Mouse (Mus musculus) heart, embryonic 14.5 days (tissue): ENCODE results near the gene Gata3. TPM values are rescaled to one million over a fixed set of nuclear protein-coding genes. Genes with fewer than 3 reads are reported as not detected.

ENCODE experiments used
- ATAC-seq: fragments of 200-750 bp; cut with Nextera tagmentation; 2 replicates; pipeline ENCODE4 v1.8.0; 2017; ENCODE audit warnings: low read depth, moderate TSS enrichment; ENCODE audit not compliant: insufficient number of reproducible peaks, insufficient read depth, low FRiP score
- H3K27ac ChIP-seq, 2 experiments: fragments of 200-500 bp in 1 of 2; fragments of 300-500 bp in 1 of 2; sonication (generic) in 1 of 2; replicated peaks in 1 of 2; 2 replicates each; pipeline ENCODE4 v1.5.1; 2012 to 2014; ENCODE audit warnings: low read depth in 2 of 2, low read length in 2 of 2, control low read depth in 1 of 2, mild to moderate bottlenecking in 1 of 2, mixed read lengths in 1 of 2; ENCODE audit not compliant: control insufficient read depth in 1 of 2, insufficient read depth in 1 of 2
- H3K27me3 ChIP-seq: fragments of 300-500 bp; sonication (generic); 2 replicates; pipeline ENCODE4 v1.6.1; 2014; ENCODE audit warnings: mild to moderate bottlenecking, low read length, control low read depth; ENCODE audit not compliant: control insufficient read depth, insufficient read depth
- H3K36me3 ChIP-seq: fragments of 300-500 bp; sonication (generic); 2 replicates; pipeline ENCODE4 v1.6.1; 2014; ENCODE audit warnings: mild to moderate bottlenecking, control low read depth, low read length, mixed read lengths; ENCODE audit not compliant: control insufficient read depth, insufficient read depth
- H3K4me1 ChIP-seq, 2 experiments: fragments of 200-500 bp in 1 of 2; fragments of 300-500 bp in 1 of 2; sonication (generic) in 1 of 2; 2 replicates each; pipeline ENCODE4 v1.6.1; 2012 to 2014; ENCODE audit warnings: low read length in 2 of 2, control low read depth in 1 of 2, mixed read lengths in 1 of 2; ENCODE audit not compliant: control insufficient read depth in 2 of 2, insufficient read depth in 2 of 2
- H3K4me2 ChIP-seq: fragments of 300-500 bp; sonication (generic); 2 replicates; pipeline ENCODE4 v1.6.1; 2014; ENCODE audit warnings: mild to moderate bottlenecking, low read length
- H3K4me3 ChIP-seq, 2 experiments: fragments of 200-500 bp in 1 of 2; fragments of 300-500 bp in 1 of 2; sonication (generic) in 1 of 2; 2 replicates each; pipeline ENCODE4 v1.5.1; 2012 to 2014; ENCODE audit warnings: low read length in 2 of 2, mild to moderate bottlenecking in 2 of 2, control low read depth in 1 of 2, low read depth in 1 of 2, moderate library complexity in 1 of 2; ENCODE audit not compliant: control insufficient read depth in 1 of 2, insufficient read depth in 1 of 2
- H3K9ac ChIP-seq: fragments of 300-500 bp; sonication (generic); 2 replicates; pipeline ENCODE4 v1.6.1; 2014; ENCODE audit warnings: mild to moderate bottlenecking, low read length
- H3K9me3 ChIP-seq: fragments of 300-500 bp; sonication (generic); 2 replicates; pipeline ENCODE4 v1.6.1; 2016; ENCODE audit warnings: low read length, control low read depth; ENCODE audit not compliant: control insufficient read depth
- WGBS: fragments of 180-500 bp; shearing (Covaris S2); extraction: QIAGEN DNeasy Blood & Tissue Kit; methylation state at CpG from one replicate; pipeline ENCODE4 v1.1.7; 2014; 5-methylcytosine and 5-hydroxymethylcytosine counted together
- polyA plus RNA-seq: library from polyadenylated mRNA; unstranded; fragments of >200 nt; fragmentation: Nextera tagmentation; extraction: Ambion mirVana; gene quantifications from 2 replicates; pipeline ENCODE4 v1.2.1, GENCODE M21; 2014

The Gata3 gene
- polyA plus RNA-seq, 1 experiment from 2014 or later: 3.1 TPM

- Histone ChIP-seq H3K27ac (no peak overlapping the region), H3K36me3 (no peaks in the 10 kb centered on the region), H3K9ac (no peak overlapping the region), H3K4me2 (peak overlapping the region; percentile 95), H3K4me1 (peaks cover 7 to 35% of the 10 kb centered on the region in 2 experiments), H3K27me3 (peaks cover 86% of the 10 kb centered on the region), H3K4me3 (peak overlapping the region in 1 of 2 experiments; percentile 55; a peak in 2 of 4 replicates), H3K9me3 (no peaks in the 10 kb centered on the region)
- ATAC-seq: no peak
- 11% methylated on average over 15 of the region's 15 CpGs for WGBS
Observed at GRCm38 (mm10) chr2:9884533-9885216, 5.2 kb downstream of the Gata3 start.

- WGBS: 3% methylated on average over 27 of the region's 27 CpGs
- Histone ChIP-seq H3K36me3 (no peaks in the 10 kb centered on the region), H3K9ac (no peak overlapping the region), H3K4me3 (peak overlapping the region; percentile 38 to 55; a peak in 3 of 4 replicates), H3K9me3 (no peaks in the 10 kb centered on the region), H3K4me1 (peaks cover 7 to 28% of the 10 kb centered on the region in 2 experiments), H3K27ac (no peak overlapping the region), H3K27me3 (peaks cover 79% of the 10 kb centered on the region), H3K4me2 (peak overlapping the region; percentile 95)
- ATAC-seq: no peak
Observed at GRCm38 (mm10) chr2:9883803-9884532, 5.9 kb downstream of the Gata3 start.

- Histone ChIP-seq H3K4me3 (peak overlapping the region; percentile 38 to 55), H3K27me3 (peaks cover 71% of the 10 kb centered on the region), H3K36me3 (no peaks in the 10 kb centered on the region), H3K4me1 (peaks cover 7 to 29% of the 10 kb centered on the region in 2 experiments), H3K27ac (no peak overlapping the region), H3K9me3 (no peaks in the 10 kb centered on the region), H3K4me2 (peak overlapping the region; percentile 95), H3K9ac (no peak overlapping the region; the same call in 1 of the 2 replicates)
- ATAC-seq: no peak
- WGBS: under 1% methylated on average over 43 of the region's 43 CpGs
Observed at GRCm38 (mm10) chr2:9882926-9883802, 6.7 kb downstream of the Gata3 start.

- peaks cover 65% of the 10 kb centered on the region for H3K27me3 ChIP-seq
- H3K4me2 ChIP-seq: peak overlapping the region; percentile 95
- H3K4me1 ChIP-seq: peaks cover 8 to 35% of the 10 kb centered on the region in 2 experiments
- H3K4me3 ChIP-seq: peak overlapping the region; percentile 38 to 55
- H3K9me3 ChIP-seq: no peaks in the 10 kb centered on the region
- ATAC-seq: no peak
- H3K36me3 ChIP-seq: no peaks in the 10 kb centered on the region
- WGBS: 1% methylated on average over 39 of the region's 39 CpGs
- H3K27ac ChIP-seq: no peak overlapping the region
- H3K9ac ChIP-seq: peak overlapping the region; percentile 46; the same call in 1 of the 2 replicates
Observed at GRCm38 (mm10) chr2:9882371-9882925, 7.4 kb downstream of the Gata3 start.

- Histone ChIP-seq H3K4me2 (peak overlapping the region; percentile 95), H3K9ac (peak overlapping the region; percentile 54), H3K27me3 (peaks cover 56% of the 10 kb centered on the region), H3K9me3 (no peaks in the 10 kb centered on the region), H3K27ac (peak overlapping the region in 1 of 2 experiments; percentile 46; a peak in 1 of 4 replicates), H3K4me3 (peak overlapping the region; percentile 38 to 55), H3K4me1 (peaks cover 14 to 35% of the 10 kb centered on the region in 2 experiments), H3K36me3 (no peaks in the 10 kb centered on the region)
- WGBS: 2% methylated on average over 12 of the region's 13 CpGs
- no peak for ATAC-seq
Observed at GRCm38 (mm10) chr2:9881611-9882023, 8.2 kb downstream of the Gata3 start.

GRCm38 (mm10) chr2:9881051-9881591 is 8.7 kb downstream of the Gata3 start, which contains the start of gene 4930412O13Rik:
4930412O13Rik (plus strand) TSS chr2:9881252.
- no peak for ATAC-seq
- WGBS: under 1% methylated on average over 32 of the region's 35 CpGs
- Histone ChIP-seq H3K4me2 (peak within 1 kb of the TSS; percentile 95), H3K36me3 (no peaks in the 10 kb centered on the region), H3K4me3 (peak within 1 kb of the TSS; percentile 38 to 55), H3K9me3 (no peaks in the 10 kb centered on the region), H3K27me3 (peaks cover 55% of the 10 kb centered on the region), H3K9ac (peak within 1 kb of the TSS; percentile 54), H3K4me1 (peaks cover 14 to 35% of the 10 kb centered on the region in 2 experiments), H3K27ac (peak within 1 kb of the TSS in 1 of 2 experiments; percentile 46; a peak in 1 of 4 replicates)
